Mouse (Mus musculus): ENCODE measurements around the gene Triobp. TPM values are rescaled to one million over a fixed set of nuclear protein-coding genes. Genes with fewer than 3 reads are reported as not detected.
A peak's percentile ranks its signal among the peaks of the same experiment; 100 is the strongest.

The Triobp gene
- polyA plus RNA-seq, 1 experiment from 2014 or later: 135 TPM

DNA sequence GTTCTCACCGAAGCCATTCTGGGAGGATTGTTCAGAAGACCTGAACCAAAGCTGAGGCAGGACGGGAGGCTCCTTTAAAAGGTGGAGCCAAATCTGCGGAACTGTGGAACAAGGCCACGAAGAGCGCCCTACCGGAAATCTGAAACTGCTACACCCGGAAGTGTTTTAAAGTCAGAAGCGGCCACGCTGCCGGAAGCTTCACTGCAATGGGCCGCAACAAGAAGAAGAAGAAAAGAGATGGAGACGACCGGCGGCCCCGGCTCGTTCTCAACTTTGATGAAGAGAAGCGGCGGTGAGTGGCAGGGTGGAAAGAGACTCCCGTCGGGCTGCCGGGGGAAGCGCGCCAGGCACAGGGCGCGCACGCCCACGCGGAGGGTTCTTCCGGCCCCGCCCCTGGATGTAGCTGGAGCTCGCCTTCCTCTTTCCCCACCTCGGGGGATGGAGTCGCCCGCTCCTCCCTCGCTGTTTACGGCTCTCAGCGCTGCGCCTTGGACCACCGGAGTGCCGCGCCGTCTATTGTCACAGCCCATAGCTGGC, 12.7 kb upstream of the Triobp start, which contains the start of gene Nol12:
Gene Nol12 (plus strand): TSS at position 150 of the 537 bp plus-strand sequence.
- ATAC-seq (peak; percentile 31), DNase-seq (ENCODE audit: low read depth, low spot score) (no peak)
- in situ Hi-C loops (cut with MboI; ENCODE audit: low pct_unique_long_range_greater_than_20kb): no loop called here
- TF ChIP-seq CTCF (IDR thresholded peaks at IDR 0.05): no peak
- POLR2A ChIA-PET: interaction anchor here (0.6 to 1.1 kb wide), 5 partner anchors 13 to 58 kb away, joined by 3 to 7 read pairs (median 3); partner anchors contain the start of gene Pdxp
- CTCF ChIA-PET: interaction anchor here (12.4 kb wide), 1 partner anchor 19 kb away, joined by 136 read pairs; the partner anchor contains the start of gene Pdxp
- H3K27me3 ChIP-seq: no peaks in the 10 kb centered on the region

DNA sequence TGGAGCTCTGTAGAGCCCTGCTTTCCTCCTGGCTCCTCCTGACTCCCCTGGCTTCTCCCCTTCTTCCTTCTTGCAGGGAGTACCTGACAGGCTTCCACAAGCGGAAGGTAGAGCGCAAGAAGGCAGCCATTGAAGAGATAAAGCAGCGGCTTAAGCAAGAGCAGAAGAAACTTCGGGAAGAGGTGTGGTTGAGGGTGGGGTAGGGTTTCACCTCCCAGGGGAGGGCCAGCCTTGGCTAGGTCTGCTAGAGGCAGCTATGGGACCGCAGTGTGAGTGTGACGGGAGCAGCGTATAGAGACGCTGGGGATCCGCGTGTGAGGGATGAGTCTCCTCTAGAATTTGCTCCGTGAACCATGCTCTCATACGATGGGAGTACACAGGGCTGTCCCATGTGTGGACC, 11.1 kb upstream of the Triobp start:
- CTCF ChIA-PET: interaction anchor here (1.3 to 12.4 kb wide), 3 partner anchors 8 to 21 kb away, joined by 3 to 136 read pairs (median 4); partner anchors contain the start of gene Pdxp
- no peak for TF ChIP-seq CTCF (IDR thresholded peaks at IDR 0.05)
- no peak for ATAC-seq
- H3K27me3 ChIP-seq: no peaks in the 10 kb centered on the region
- DNase-seq (ENCODE audit: low read depth, low spot score): no peak
- in situ Hi-C loops (cut with MboI; ENCODE audit: low pct_unique_long_range_greater_than_20kb): no loop called here
- POLR2A ChIA-PET: no interaction called here

DNA sequence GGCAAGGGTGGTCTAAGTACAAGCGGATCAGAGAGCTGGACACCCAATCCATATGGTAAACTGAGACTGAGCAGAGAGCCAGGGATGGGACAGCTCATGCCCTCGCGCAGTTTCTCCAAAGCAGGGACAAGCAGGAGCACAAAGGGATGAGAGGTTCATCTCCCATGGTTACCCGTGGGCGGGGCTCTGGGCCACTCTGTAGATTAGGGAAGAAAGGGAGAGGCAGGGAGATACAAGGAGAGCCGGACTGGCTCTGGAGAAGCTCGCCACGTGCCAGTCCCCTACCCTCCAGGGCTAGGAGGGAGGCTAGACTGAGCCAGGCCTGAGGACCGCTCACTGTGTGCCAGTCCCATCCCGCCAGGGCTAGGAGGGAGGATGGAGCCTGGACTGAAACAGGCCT, 10.2 kb upstream of the Triobp start:
- no peaks in the 10 kb centered on the region for H3K27me3 ChIP-seq
- no peak for ATAC-seq
- in situ Hi-C loops (cut with MboI; ENCODE audit: low pct_unique_long_range_greater_than_20kb): no loop called here
- DNase-seq (ENCODE audit: low read depth, low spot score): no peak
- TF ChIP-seq CTCF (IDR thresholded peaks at IDR 0.05): no peak
- CTCF ChIA-PET: interaction anchor here (1.3 to 12.4 kb wide), 3 partner anchors 9 to 22 kb away, joined by 3 to 136 read pairs (median 4); partner anchors contain the start of gene Pdxp
- POLR2A ChIA-PET: no interaction called here

DNA sequence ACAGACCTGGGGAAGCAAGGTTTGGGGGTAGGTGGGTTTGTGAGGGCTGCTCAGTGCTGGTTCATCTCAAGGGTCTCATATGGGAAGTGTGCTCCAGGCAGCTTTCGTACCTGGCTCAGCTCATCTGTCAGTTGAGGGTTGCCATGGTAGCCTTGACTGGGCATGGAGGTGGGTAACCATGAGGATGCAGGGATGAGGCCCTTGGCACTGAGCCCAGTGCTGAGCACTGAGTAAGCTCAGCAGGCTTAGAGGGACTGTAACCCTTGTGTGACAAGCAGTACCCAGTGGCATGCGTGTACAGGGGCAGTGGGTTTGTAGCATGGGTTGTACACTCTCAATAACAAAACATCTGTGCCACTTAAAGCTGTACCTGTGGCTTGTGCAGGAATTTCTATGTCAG, 9.6 kb upstream of the Triobp start:
- TF ChIP-seq CTCF (IDR thresholded peaks at IDR 0.05): no peak
- ATAC-seq (no peak), DNase-seq (ENCODE audit: low read depth, low spot score) (no peak)
- CTCF ChIA-PET: interaction anchor here (1.3 to 12.4 kb wide), 2 partner anchors 10 to 23 kb away, joined by 4 to 136 read pairs; partner anchors contain the start of gene Pdxp
- in situ Hi-C loops (cut with MboI; ENCODE audit: low pct_unique_long_range_greater_than_20kb): no loop called here
- H3K27me3 ChIP-seq: no peaks in the 10 kb centered on the region
- POLR2A ChIA-PET: no interaction called here

DNA sequence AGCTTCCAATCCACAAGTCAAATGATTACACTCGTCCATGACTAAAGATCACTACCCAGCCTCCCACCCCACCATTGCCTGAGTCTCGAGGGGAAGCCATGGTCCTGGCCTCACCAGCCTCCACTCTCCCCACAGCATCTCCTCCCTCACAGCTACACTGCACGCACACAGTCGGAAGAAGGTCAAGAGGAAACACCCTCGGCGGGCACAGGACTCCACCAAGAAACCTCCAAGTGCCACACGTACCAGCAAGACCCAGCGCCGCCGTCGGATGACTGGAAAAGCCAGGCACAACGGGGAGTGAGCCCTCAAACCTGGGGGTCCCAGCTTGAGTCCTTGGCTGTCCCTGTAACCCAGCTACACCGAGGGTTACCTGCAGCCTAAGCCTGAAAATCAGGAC, 7.2 kb upstream of the Triobp start:
- in situ Hi-C loops (cut with MboI; ENCODE audit: low pct_unique_long_range_greater_than_20kb): no loop called here
- ChIA-PET POLR2A (no interaction called here), CTCF (no interaction called here)
- DNase-seq (ENCODE audit: low read depth, low spot score): no peak
- no peak for ATAC-seq
- H3K27me3 ChIP-seq: no peaks in the 10 kb centered on the region
- no peak for TF ChIP-seq CTCF (IDR thresholded peaks at IDR 0.05)

DNA sequence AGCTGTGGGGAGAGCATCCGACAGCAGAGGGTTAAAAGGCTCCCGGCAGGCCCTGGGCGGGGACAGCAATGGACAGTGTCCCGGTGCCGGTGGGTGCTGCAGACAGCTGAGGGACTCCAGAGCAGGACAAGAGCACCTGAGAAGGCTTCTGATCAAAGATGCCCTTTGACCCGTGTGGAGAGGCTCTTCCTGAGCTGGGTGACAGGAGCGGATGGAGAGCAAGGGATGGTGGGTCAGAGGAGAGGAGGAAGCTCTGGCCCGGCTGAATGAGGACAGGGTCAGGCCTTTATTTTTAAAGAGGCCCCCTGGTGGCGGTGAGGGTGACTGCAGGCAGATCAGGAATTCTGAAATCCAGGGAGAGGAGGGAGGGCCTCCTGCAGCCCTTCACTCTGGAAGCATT, 4.9 kb upstream of the Triobp start:
- DNase-seq (ENCODE audit: low read depth, low spot score) (no peak), ATAC-seq (peak; percentile 51)
- in situ Hi-C loops (cut with MboI; ENCODE audit: low pct_unique_long_range_greater_than_20kb): no loop called here
- H3K27me3 ChIP-seq: no peaks in the 10 kb centered on the region
- CTCF ChIA-PET: interaction anchor here (0.8 to 4.0 kb wide), 14 partner anchors 8 to 39 kb away, joined by 3 to 33 read pairs (median 4); no protein-coding TSS in a partner anchor
- no peak for TF ChIP-seq CTCF (IDR thresholded peaks at IDR 0.05)
- POLR2A ChIA-PET: interaction anchor here (0.7 to 2.1 kb wide), 3 partner anchors 28 to 104 kb away, joined by 6 to 8 read pairs (median 8); no protein-coding TSS in a partner anchor

DNA sequence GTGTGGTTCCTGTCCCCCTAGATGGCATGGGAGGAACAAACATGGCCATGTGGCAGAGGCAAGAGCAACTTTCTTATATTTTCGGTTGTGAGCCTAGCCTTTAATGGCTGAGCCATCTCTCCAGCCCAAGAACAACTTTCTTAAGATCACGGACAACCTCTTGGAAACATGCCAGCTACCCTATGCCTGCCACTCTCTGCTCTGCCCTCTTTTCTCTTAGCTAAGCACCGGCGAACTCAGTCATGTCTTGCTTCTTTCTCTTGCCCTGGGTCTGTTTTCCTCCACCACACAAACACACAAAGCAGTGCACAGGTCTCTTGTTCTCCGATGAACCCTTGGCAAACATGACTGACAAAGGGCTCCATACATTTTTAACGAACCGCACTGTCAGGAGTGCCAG, 1.3 kb upstream of the Triobp start:
- ChIA-PET POLR2A (no interaction called here), CTCF (no interaction called here)
- ATAC-seq: no peak
- DNase-seq (ENCODE audit: low read depth, low spot score): no peak
- TF ChIP-seq CTCF (IDR thresholded peaks at IDR 0.05): no peak
- H3K27me3 ChIP-seq: no peaks in the 10 kb centered on the region
- in situ Hi-C loops (cut with MboI; ENCODE audit: low pct_unique_long_range_greater_than_20kb): no loop called here

DNA sequence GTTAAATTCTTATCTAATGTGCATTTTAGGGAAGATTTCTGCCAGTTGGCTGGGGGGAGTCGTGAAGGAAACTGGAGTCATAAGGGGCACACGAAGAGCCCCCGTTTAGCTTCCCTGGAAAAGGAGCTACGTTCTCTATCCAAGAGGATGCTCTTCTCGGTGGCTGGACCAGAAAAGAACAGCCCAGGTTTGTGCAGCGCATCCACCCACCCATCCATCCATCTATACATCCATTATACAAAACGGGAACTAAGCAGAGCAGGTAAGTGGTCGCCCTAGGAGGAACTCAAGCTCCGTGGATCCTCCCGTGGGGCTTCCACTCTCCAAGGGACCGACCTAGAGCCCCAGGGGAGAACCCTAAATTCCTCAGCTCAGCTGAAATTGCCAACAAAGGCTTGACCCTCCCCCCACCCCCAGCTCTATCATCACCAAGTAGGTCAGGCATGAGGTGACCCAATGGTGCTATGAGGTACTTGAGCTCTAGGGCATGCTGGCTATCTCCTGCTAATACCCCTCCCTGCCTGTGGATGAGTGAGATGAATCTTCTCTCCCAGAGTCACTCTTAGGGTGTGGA, 715 bp downstream of the Triobp start:
- ChIA-PET CTCF (interaction anchor here (0.8 to 1.3 kb wide), 4 partner anchors 12 to 90 kb away, joined by 3 to 5 read pairs (median 4); no protein-coding TSS in a partner anchor), POLR2A (interaction anchor here (0.7 to 0.9 kb wide), 2 partner anchors 14 to 35 kb away, joined by 3 to 4 read pairs; no protein-coding TSS in a partner anchor)
- no peak for TF ChIP-seq CTCF (IDR thresholded peaks at IDR 0.05)
- ATAC-seq (no peak), DNase-seq (ENCODE audit: low read depth, low spot score) (no peak)
- no peaks in the 10 kb centered on the region for H3K27me3 ChIP-seq
- in situ Hi-C loops (cut with MboI; ENCODE audit: low pct_unique_long_range_greater_than_20kb): no loop called here

DNA sequence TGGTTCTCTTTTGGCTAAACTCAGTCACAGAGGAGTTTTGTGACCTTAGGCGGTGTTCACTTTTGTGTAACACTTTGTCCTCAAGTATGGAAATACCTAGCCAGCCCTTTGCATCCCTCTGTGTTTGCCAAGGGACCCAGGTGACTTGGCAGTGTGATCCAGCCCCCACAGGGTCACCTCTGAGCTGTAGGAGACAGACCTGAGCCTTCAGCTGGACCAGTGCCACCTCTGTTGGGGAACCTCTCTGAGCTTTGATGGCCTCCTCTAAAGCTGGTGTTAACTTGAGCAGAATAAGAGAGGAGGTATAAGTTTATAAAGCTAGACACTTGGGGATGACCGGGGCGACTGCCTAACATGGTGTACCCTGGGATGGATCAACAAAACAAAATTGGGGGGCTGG, 1.4 kb downstream of the Triobp start:
- in situ Hi-C loops (cut with MboI; ENCODE audit: low pct_unique_long_range_greater_than_20kb): no loop called here
- POLR2A ChIA-PET: interaction anchor here (0.7 kb wide), 1 partner anchor 13 kb away, joined by 3 read pairs; no protein-coding TSS in a partner anchor
- no peak for TF ChIP-seq CTCF (IDR thresholded peaks at IDR 0.05)
- no peak for ATAC-seq
- CTCF ChIA-PET: interaction anchor here (0.8 to 1.5 kb wide), 4 partner anchors 11 to 89 kb away, joined by 3 to 4 read pairs (median 4); no protein-coding TSS in a partner anchor
- no peak for DNase-seq (ENCODE audit: low read depth, low spot score)
- H3K27me3 ChIP-seq: no peaks in the 10 kb centered on the region

DNA sequence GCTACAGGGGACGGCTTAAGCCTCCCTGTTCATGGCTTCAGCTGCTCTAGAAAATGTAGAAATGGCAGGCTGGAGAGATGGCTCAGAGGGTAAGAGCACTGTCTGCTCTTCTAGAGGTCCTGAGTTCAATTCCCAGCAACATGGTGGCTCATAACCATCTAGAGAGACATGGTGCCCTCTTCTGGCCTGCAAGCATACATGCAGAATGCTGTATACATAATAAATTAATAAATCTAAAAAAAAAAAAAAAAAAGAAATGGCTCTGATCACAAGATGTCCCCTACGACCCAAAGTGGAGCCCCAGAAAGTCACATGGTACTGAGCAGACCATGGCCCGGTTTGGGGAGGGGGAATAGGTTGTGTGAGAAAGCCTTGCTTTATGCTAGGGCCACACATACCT, 8.1 kb downstream of the Triobp start:
- TF ChIP-seq CTCF (IDR thresholded peaks at IDR 0.05): no peak
- DNase-seq (ENCODE audit: low read depth, low spot score): no peak
- ATAC-seq: no peak
- ChIA-PET POLR2A (no interaction called here), CTCF (no interaction called here)
- H3K27me3 ChIP-seq: no peaks in the 10 kb centered on the region
- in situ Hi-C loops (cut with MboI; ENCODE audit: low pct_unique_long_range_greater_than_20kb): no loop called here

DNA sequence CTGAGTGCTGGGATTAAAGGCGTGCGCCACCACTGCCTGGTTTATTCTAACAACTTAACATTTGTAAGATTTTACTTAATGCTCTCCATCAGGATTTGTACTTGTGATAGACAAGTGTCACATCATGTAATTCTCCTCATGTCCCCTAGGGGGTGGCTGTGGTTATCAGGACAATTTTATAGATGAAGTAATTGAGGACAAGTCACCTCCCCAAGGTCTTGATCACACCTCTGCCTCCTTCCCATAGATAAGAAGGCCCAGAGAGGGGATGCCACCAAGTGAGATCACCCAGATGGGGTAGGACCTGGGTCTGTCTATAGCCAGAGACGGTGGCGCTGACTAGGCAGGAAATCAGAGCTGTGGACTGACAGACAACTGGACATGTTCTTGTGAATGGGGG, 8.8 kb downstream of the Triobp start:
- ATAC-seq: no peak
- no peak for DNase-seq (ENCODE audit: low read depth, low spot score)
- ChIA-PET CTCF (interaction anchor here (0.6 to 1.1 kb wide), 2 partner anchors 40 to 46 kb away, joined by 3 read pairs; no protein-coding TSS in a partner anchor), POLR2A (no interaction called here)
- in situ Hi-C loops (cut with MboI; ENCODE audit: low pct_unique_long_range_greater_than_20kb): no loop called here
- TF ChIP-seq CTCF (IDR thresholded peaks at IDR 0.05): no peak
- H3K27me3 ChIP-seq: no peaks in the 10 kb centered on the region
